Mouse (Mus musculus) heart, adult 9 months (tissue): Measurements from ENCODE around the gene Capn8.

Experiments
- DNase-seq, 2 experiments: peaks; one replicate each; pipeline ENCODE4 v3.0.0; 2022; ENCODE audit warnings: low spot score in 2 of 2

Capn8 gene

GRCm38 (mm10) chr1:182550761-182551160 is 14.0 kb upstream of the Capn8 start:
- no peak for DNase-seq

DNA sequence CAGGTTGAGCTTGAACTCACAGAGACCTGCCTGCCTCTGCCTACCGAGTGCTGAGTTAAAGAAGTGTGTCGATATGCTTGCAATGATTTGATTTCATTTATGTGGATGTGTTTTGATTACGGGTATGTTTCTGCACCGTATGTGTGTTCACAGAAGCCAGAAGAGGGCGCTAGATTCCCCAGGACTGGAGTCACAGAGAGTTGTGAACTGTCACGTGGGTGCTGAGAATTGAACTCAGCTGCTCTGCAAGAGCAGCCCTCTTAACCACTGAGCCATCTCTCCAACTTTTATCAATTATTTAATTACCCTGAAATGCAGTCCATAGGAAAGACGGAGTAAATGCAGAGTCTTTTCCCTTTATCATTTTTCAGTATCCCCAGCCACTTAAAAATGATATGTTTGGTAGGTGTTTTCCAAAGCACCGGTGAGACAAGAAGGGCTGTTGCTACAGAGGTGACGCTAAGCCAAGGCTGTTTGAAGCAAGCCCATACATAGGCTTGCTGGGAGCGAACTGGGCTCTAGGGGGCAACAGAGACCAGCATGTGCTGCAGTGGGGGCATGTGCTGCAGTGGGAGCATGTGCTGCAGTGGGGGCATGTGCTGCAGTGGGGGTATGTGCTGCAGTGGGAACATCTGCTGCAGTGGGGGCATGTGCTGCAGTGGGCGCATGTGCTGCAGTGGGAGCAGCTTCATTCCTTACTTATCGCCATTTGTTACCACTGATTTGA is 11.0 kb upstream of the Capn8 start:
- peak in 1 of 2 experiments; percentile 26 for DNase-seq

DNA sequence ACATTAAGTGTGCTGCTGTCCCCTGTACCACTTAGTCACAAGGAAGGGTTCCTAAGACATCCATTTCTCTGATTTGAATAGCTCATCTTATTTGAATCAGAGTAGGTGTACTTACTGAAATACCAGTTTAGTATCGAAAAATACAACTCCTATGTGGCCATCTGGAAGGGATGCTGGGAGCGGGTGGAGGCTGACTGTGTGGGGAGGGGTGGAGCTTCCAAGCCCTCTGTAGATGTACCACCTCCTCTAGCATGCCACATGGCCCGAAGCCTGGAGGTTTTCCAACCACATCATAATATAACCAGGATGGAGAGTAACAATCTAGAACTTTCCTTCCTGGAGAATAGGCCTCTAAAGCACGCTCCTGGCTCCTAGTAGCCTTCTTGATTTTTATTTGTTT is 6.5 kb upstream of the Capn8 start:
- no peak for DNase-seq

DNA sequence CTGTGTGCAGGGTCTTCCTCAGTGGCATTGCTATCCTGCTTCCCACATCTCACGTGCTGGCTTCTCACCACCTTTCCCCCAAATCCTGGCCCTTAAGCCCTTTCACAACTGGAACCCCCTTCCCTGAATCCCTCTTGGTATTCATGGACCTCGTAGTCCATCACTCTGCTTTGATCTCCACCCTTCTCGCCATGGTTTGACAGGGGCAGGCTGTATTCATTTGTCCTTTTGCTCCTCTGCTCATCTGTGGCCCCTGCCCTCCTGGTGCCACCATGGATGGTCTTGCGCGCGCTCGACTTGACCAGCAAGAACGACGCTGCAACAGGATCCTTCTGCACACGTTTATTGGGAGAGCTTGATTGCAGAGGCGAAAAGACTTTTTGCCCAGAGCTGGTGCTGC is 5.3 kb upstream of the Capn8 start:
- DNase-seq: no peak

DNA sequence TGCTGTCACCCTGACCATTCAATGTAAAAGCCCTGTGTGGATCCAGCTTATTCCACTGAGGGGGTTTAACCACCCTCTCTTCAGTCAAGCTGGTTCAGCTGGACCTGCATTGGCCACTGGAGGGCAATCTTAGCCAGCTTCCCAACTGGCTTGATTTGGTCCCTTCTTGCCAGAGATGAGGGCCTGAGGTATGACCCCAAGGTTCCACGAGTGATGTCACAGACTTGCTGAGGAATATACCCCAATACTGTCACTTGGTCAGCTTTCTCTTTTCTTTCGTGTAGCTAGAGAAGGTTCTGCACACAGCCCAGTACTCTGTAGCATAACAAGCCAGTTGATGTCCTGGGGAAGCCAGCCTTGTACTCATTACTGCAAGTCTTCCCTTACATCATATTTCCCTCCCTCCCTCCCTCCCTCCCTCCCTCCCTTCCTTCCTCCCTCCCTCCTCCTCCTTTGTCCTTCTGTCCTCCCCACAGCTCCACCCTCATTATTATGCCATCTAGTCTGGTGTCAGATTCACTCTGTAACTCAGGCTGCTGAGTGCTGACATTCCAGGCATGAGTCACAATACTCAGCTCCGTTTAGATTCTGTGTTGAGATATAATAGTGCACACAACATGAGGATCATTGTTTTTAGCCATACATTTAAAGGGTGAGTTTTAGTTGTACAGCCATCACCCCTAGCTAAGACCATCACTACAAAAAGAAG is 4.3 kb upstream of the Capn8 start:
- DNase-seq: no peak

DNA sequence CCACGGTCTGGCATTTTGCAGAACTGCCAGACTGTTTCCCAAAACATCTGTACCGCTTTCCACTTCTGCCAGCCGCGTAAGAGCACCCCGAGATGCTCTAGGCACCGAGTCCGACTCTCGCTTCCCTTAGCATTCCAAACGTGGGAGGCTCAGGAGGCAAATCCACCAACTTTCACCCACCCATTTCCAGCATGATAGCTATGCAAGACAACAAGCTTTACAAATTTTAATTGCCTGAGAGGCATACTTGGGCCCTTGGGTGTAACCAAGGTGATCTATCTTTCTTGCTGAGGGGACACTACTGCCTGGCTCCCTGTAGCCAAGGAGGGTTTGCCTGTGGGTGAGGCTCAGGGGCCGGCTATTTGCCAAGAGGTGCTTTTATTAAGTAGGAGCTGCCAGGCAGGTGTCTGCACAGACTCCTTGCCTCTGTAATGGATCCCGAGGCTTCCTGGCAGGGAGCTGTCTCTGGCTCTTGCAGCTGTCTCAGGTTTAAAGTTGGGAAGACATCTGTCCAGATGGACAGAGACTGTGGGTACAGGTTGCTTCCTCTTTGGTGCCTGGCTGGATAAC is 2.8 kb upstream of the Capn8 start:
- DNase-seq: no peak

DNA sequence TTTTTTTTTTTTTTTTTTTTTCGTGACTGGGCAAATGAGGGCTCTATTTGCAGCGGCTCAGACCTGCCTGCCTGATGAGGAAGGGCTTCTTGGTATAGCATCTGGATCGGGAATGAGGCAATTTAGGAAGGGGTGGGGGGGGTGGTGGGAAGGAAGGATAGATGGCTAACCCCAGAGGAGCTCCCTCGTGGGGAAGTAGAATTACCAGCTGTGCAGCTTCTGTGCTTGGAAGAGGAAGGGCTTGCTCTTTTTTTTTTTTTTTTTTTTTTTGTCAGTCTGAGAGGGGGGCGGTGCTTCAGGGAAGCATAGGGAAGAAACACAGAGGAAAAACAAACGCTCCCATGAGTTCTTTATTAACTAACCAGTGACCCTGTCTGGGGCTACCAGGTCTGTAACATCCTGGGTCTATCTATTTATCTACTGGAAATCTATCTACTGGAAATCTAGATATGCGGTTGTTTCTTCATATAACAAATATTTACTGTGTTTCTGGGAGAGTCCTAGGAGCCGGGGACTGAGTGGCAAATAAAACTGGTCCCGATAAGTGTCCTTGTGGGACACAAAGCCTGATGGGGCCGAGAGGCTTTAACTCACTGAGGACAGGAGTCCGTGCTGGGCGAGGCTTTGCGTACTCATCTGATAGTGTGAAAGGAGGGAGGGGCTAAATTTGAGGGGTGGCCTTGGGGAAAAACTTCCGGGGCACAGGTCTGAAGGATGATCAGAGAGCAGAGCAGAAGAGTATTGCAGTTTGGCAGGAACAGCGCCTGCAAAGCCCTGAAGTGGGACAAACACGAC is 2.0 kb upstream of the Capn8 start:
- no peak for DNase-seq

DNA sequence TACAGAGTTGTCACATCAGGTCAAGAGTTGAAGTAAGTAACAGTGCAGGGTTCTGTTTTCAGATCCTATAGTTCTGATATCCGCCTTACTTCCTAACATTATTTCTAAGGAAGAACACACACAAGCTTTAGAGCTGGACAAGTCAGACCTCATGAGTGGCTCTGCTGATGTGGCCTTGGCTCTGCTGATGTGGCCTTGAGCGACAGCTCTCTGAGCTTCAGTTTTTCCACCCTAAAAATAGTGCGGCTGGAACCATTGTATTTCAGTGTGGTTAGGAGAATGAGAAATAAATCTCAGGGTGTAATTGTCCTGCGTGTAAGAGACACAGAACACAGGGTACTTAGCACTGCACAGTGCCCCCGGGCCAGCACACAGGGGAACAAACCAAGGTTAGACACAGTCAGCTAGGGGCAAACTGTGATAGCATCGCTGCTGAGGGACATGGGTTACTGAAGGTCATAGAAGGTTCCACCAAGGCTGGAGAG is 586 bp downstream of the Capn8 start:
- no peak for DNase-seq

- DNase-seq: peak in 1 of 2 experiments; percentile 25
These were observed 6.3 kb downstream of the Capn8 start for GRCm38 (mm10) chr1:182571148-182571547.

GRCm38 (mm10) chr1:182571973-182572372 is 7.2 kb downstream of the Capn8 start:
- no peak for DNase-seq

DNA sequence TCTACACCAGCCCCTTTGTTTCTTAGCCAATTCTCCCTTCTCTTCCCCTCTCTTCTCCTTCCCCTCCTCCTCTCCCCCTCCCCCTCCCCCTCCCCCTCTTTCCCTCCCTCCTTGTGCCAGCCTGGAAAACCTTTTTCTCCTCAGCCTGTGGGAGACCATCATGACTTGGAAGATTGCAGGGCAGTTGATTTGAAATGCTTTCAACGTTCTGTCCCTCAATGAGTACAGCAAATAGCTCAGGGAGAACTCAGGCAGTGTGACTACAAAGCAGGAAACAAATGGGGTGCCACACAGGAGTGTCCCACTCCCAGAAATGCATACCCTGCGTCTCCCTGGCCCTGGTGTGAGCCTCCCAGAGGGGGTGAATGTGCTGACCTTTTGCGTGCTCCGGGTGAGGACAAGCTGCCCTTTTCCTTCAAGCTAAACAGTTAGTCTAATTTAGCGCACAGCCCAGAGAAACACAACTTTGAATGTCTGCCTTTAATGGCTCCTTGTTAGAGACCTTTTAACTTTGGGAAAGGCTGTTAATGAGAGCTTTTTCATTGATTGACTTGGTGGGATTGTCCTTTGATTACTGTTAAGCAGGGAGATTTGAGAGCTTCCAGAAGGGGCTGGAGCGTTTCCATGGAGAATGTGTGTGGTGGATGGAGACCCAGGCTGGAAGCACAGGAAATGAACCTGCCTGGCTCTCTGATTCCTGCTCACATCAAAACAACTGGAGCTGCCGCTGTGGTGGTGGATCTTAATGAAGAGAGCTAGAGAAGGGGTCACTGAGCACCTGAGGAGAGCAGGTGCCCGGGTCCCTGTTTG is 9.3 kb downstream of the Capn8 start:
- DNase-seq: no peak

GRCm38 (mm10) chr1:182574666-182575049 is 9.9 kb downstream of the Capn8 start:
- no peak for DNase-seq

- no peak for DNase-seq
These were observed 19.4 kb downstream of the Capn8 start for GRCm38 (mm10) chr1:182584169-182584568.

DNA sequence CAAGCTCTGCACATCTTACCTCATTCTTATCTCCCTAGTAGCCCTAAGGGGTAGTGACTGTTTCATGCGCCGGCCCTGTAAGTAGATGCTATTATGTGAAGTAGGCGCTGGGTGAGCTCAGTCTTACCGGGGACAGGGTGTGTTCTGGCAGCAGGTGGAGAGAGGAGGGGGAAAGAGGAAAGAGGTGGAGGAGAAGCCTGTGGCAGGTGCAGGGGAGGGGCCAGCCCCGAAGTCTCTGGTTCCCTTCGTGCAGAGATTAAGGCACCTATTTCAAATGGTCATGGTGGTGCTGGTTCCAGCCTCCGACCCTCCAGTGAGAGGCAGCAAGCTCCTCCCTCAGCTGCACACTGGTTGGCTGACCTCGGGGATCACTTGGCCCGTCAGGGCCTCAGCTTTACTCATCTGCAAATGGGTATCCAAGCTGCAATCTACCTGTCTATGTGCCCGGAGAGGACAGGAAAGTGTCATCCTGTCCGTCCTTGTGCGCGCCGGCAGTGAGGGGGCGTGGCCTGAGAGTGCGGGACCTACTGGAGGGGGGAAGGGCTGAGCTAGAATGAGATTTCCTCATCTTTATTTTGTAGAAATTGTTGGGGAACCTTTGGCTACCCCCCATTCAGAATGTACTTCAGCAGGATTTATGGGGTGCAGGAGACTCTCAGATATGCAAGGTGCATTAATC is 20.5 kb downstream of the Capn8 start:
- DNase-seq: no peak

DNA sequence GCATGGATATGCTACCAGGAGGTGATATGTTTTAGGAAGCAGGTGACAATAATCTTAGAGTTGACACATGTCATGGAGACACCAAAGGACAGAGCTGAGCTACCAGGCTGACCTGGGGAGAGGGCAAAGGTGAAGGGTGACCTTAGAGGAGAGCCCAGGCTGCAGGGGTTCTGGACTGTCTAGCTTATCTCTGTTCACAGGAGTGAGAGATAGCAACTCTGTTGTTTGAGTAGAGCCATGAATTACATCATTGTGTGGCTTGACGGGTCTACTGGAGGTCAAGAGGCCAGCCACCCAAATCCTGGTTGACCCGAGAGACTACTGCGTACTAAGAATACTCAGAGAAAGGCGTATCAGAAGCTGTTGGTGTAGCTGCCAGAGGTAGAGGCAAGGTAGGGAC is 22.9 kb downstream of the Capn8 start:
- no peak for DNase-seq

GRCm38 (mm10) chr1:182591491-182591890 is 26.7 kb downstream of the Capn8 start:
- no peak for DNase-seq

- no peak for DNase-seq
These were observed 27.6 kb downstream of the Capn8 start for GRCm38 (mm10) chr1:182592436-182592835.

DNA sequence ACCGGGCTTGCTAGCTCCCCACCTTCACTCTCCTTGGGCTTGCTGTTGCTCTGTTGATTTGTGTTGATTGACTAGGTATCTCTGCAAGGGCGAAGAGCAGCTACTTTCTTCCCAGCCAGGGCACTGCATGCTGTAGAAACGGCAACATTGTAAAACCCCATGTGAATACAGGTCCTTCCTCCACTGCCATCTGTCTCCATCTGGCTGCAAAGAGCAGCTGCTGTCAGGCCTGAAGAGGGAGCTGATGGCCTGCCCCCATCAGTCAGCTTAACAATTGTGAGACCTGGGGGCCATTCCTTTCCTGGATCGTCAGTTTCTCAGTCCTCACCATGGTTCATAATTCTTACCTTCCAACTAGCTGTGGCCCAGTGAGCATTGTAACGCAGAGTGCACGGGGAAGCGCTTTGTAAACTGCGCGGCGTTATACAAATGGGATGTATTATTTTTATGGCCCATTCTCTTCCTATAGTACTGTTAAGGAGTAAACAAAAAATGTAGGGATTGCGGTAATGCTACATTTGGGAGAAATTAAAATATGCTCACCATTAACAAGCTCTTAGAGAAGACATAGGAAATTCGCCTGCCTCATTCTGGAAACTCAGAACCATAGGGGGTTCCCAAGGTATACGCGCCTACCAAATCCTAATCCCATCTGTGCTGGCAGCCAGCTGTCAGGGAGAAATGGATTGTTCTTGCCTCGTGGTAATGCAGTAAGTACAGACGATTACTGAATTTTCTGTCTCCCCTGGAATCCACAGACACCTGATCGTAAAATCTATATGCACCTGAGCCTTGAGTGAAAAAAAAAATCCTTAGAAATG is 40.7 kb downstream of the Capn8 start:
- no peak for DNase-seq

DNA sequence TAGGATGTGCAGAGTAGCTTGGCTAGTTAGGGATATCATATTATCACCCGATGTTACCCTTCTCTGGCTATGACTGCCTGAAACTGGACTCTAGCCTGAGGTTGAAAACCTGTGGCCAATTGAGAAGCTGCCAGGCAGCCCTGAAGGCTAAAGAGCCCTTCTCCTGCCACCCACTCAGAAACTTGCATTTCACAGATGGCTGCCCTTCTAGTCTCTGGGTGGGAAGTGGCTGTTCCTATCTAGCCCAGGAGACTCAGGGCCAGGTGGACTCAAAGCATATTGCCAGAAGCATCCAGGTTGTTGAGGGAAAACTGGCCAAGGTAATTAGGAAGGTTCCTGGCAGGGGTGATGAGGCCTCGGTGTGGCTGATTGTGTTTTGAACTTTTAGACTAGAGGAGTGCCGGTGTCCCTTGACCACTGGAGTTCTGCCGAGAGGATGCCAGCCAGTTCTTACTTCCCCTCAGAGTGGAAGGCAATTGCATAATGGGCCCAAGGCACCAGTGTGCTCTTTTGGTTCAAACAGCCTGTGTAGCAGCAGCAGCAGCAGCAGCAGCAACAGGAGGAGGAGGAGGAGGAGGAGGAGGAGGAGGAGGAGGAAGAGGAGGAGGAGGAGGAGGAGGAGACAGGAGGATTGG is 45.0 kb downstream of the Capn8 start:
- DNase-seq: no peak
